Mouse (Mus musculus) megakaryocyte, embryonic 14.5 days (primary cell): ENCODE results near the gene Pafah2. TPM values are rescaled to one million over a fixed set of nuclear protein-coding genes. Genes with fewer than 3 reads are reported as not detected.

Source experiments
- H3K27me3 ChIP-seq: replicated peaks from 2 replicates; pipeline ENCODE3; 2012; ENCODE audit warnings: inconsistent platforms
- H3K36me3 ChIP-seq: replicated peaks from 2 replicates; pipeline ENCODE3; 2012; ENCODE audit warnings: low read length, inconsistent platforms, mixed read lengths
- H3K4me1 ChIP-seq: 2 replicates; pipeline ENCODE4 v1.6.1; 2012; ENCODE audit warnings: inconsistent platforms
- H3K4me3 ChIP-seq: replicated peaks from 2 replicates; pipeline ENCODE3; 2012; ENCODE audit warnings: moderate library complexity, mild to moderate bottlenecking, inconsistent platforms
- H3K9me3 ChIP-seq: 2 replicates; pipeline ENCODE4 v1.6.1; 2012; ENCODE audit warnings: inconsistent platforms
- FLI1 ChIP-seq: IDR thresholded peaks from 2 replicates; pipeline ENCODE4 v1.6.1; 2012; ENCODE audit warnings: low read length, inconsistent platforms, mixed read lengths
- GATA1 ChIP-seq: IDR thresholded peaks from 3 replicates; pipeline ENCODE4 v1.6.1; 2012; ENCODE audit warnings: mixed read lengths, low read length, inconsistent platforms, borderline replicate concordance
- polyA plus RNA-seq: library from polyadenylated mRNA; stranded (reverse); fragments of >175 nt; gene quantifications from 2 replicates; pipeline ENCODE4 v1.2.3, GENCODE M21; 2012; ENCODE audit warnings: low replicate concordance; ENCODE audit not compliant: insufficient read depth

Pafah2 gene
- polyA plus RNA-seq, 1 experiment: 3.8 TPM

DNA sequence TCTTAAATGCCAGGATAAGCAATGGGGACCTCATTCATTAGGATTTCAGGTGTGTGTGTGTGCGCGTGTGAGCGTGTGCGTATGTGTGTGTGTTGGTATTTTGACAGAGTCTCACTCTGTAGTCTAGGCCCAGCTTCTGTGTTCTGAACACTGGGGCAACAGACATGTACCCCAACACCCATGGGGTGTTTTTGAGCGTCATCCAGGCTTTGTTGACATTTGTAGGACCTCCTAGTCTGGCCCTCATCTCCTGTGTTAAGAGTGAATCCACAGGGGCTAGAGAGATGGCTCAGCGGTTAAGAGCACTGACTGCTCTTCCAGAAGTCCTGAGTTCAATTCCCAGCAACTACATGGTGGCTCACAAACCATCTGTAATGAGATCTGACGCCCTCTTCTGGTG is 978 bp upstream of the Pafah2 start:
- no peak overlapping the region for H3K4me3 ChIP-seq
- TF ChIP-seq FLI1 (no peak), GATA1 (no peak)
- peaks cover 2% of the 10 kb centered on the region for H3K27me3 ChIP-seq
- no peaks in the 10 kb centered on the region for H3K9me3 ChIP-seq
- peaks cover 22% of the 10 kb centered on the region for H3K4me1 ChIP-seq
- no peaks in the 10 kb centered on the region for H3K36me3 ChIP-seq

DNA sequence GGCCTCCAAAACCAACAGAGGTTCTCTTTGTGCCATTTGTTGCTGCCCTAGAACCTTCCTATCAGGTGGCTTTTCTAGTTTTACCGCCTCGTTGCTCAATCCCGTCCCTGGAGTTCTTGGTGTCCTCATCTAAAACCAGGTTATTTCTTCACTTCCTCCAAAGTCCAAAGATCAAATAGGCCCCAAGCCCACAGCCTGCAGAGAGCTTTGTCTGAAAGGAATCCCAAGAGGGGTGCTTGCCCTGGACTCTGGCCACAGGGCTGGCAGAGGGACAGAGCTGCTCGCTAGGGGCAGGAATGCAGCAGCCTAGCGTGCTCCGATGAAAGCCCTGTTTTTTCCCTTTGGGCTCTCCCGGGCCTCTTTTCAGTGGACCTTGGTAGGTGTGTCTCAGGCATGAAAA is 1.0 kb downstream of the Pafah2 start:
- TF ChIP-seq GATA1 (no peak), FLI1 (no peak)

DNA sequence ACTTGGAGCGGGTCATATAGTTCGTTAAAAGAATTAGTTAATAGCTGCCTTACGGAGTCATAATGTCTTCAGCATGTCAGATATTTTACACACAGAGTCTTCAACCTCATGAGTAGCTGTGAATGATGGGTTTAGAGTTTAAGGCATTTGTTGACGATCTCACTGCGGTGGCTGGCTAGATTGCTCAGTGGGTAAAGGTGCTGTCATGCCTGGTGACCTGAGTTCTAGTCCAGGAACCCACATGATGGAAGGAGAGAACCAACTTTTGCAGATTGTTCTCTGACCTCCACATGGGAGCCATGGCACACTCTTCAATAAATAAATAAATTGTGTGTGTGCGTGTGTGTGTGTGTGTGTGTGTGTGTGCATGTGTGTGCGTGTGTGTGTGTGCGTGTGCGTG is 1.6 kb downstream of the Pafah2 start:
- no peaks in the 10 kb centered on the region for H3K9me3 ChIP-seq
- TF ChIP-seq GATA1 (no peak), FLI1 (no peak)
- peaks cover 2% of the 10 kb centered on the region for H3K27me3 ChIP-seq
- H3K36me3 ChIP-seq: no peaks in the 10 kb centered on the region
- peaks cover 48% of the 10 kb centered on the region for H3K4me1 ChIP-seq
- no peak overlapping the region for H3K4me3 ChIP-seq

More for the DNA sequence above, 1.0 kb downstream of the Pafah2 start:
- no peaks in the 10 kb centered on the region for H3K9me3 ChIP-seq
- peaks cover 42% of the 10 kb centered on the region for H3K4me1 ChIP-seq
- H3K4me3 ChIP-seq: peak overlapping the region; percentile 90
- H3K36me3 ChIP-seq: no peaks in the 10 kb centered on the region
- H3K27me3 ChIP-seq: peaks cover 2% of the 10 kb centered on the region

- no peak for TF ChIP-seq GATA1
- no peak for TF ChIP-seq FLI1
- Histone ChIP-seq H3K4me1 (peaks cover 72% of the 10 kb centered on the region), H3K9me3 (no peaks in the 10 kb centered on the region)
Measured at GRCm38 (mm10) chr4:134400206-134400605, 4.1 kb downstream of the Pafah2 start.

GRCm38 (mm10) chr4:134401181-134401661 is 5.1 kb downstream of the Pafah2 start:
- TF ChIP-seq GATA1: no peak
- Histone ChIP-seq H3K36me3 (peaks cover 19% of the 10 kb centered on the region), H3K9me3 (no peaks in the 10 kb centered on the region), H3K4me1 (peaks cover 68% of the 10 kb centered on the region), H3K4me3 (peak overlapping the region; percentile 93), H3K27me3 (peaks cover 2% of the 10 kb centered on the region)

More at GRCm38 (mm10) chr4:134400206-134400605, 4.1 kb downstream of the Pafah2 start:
- Histone ChIP-seq H3K36me3 (peaks cover 10% of the 10 kb centered on the region), H3K4me3 (no peak overlapping the region), H3K27me3 (peaks cover 2% of the 10 kb centered on the region)

- H3K27me3 ChIP-seq: peaks cover 2% of the 10 kb centered on the region
- TF ChIP-seq FLI1: no peak
- no peak for TF ChIP-seq GATA1
- H3K4me1 ChIP-seq: peaks cover 62% of the 10 kb centered on the region
- peak overlapping the region; percentile 93 for H3K4me3 ChIP-seq
- peaks cover 25% of the 10 kb centered on the region for H3K36me3 ChIP-seq
- no peaks in the 10 kb centered on the region for H3K9me3 ChIP-seq
Measured at GRCm38 (mm10) chr4:134401856-134402570, 5.9 kb downstream of the Pafah2 start.

GRCm38 (mm10) chr4:134402571-134403262 is 6.6 kb downstream of the Pafah2 start:
- no peak for TF ChIP-seq GATA1
- no peak for TF ChIP-seq FLI1
- H3K9me3 ChIP-seq: no peaks in the 10 kb centered on the region
- peaks cover 63% of the 10 kb centered on the region for H3K4me1 ChIP-seq
- peaks cover 32% of the 10 kb centered on the region for H3K36me3 ChIP-seq
- H3K27me3 ChIP-seq: peaks cover 2% of the 10 kb centered on the region
- H3K4me3 ChIP-seq: peak overlapping the region; percentile 93

GRCm38 (mm10) chr4:134403721-134404120 is 7.6 kb downstream of the Pafah2 start:
- TF ChIP-seq FLI1: no peak
- no peak for TF ChIP-seq GATA1
- H3K4me1 ChIP-seq: peaks cover 63% of the 10 kb centered on the region
- H3K4me3 ChIP-seq: peak overlapping the region; percentile 93
- peaks cover 2% of the 10 kb centered on the region for H3K27me3 ChIP-seq
- H3K36me3 ChIP-seq: peaks cover 42% of the 10 kb centered on the region
- H3K9me3 ChIP-seq: no peaks in the 10 kb centered on the region

DNA sequence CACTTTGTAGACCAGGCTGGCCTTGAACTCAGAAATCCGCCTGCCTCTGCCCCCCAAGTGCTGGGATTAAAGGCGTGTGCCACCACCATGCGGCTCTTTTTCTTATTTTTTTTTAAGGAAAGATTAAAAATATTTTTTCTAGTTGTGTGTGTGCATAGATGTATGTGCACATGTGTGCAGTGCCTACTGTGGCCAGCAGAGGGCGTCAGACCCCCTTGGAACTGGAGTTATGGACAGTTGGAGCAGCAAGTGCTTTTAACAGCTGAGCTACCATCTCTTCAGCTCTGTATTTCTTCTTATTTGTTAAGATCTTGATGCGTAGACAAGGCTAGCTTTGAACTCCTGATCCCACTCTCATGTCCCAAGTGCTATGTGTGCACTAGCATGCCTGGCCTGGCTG is 13.2 kb downstream of the Pafah2 start:
- H3K36me3 ChIP-seq: peaks cover 80% of the 10 kb centered on the region

GRCm38 (mm10) chr4:134416177-134416576 is 20.1 kb downstream of the Pafah2 start:
- H3K27me3 ChIP-seq: no peaks in the 10 kb centered on the region
- no peaks in the 10 kb centered on the region for H3K4me1 ChIP-seq
- peaks cover 7% of the 10 kb centered on the region for H3K9me3 ChIP-seq
- H3K4me3 ChIP-seq: no peak overlapping the region
- peaks cover 92% of the 10 kb centered on the region for H3K36me3 ChIP-seq
- TF ChIP-seq GATA1 (no peak), FLI1 (no peak)

More for the DNA sequence above, 13.2 kb downstream of the Pafah2 start:
- Histone ChIP-seq H3K27me3 (no peaks in the 10 kb centered on the region), H3K4me3 (no peak overlapping the region), H3K4me1 (peaks cover 18% of the 10 kb centered on the region), H3K9me3 (no peaks in the 10 kb centered on the region)
- TF ChIP-seq GATA1 (no peak), FLI1 (no peak)
